Mouse (Mus musculus): Measurements from ENCODE around the gene Gm10142.
A peak's percentile ranks its signal among the peaks of the same experiment; 100 is the strongest.
"Not testable (repeated sequence)": the region's sequence is repeated elsewhere in the genome, so short reads cannot be mapped to it uniquely, and the experiment has no call there.

The Gm10142 gene

GRCm38 (mm10) chr10:77715507-77715906 is at the start of gene Gm10142:
Gm10142 (plus strand) TSS chr10:77715807.
- no peak for DNase-seq (ENCODE audit: low spot score in 2 of 2)

GRCm38 (mm10) chr10:77666342-77666741 is 49.3 kb upstream of the Gm10142 start:
- DNase-seq (ENCODE audit: low spot score in 2 of 2): no peak

GRCm38 (mm10) chr10:77667402-77667801 is 48.2 kb upstream of the Gm10142 start:
- DNase-seq (ENCODE audit: low spot score in 2 of 2): no peak

GRCm38 (mm10) chr10:77670710-77671109 is 44.9 kb upstream of the Gm10142 start:
- no peak for DNase-seq (ENCODE audit: low spot score in 2 of 2)

- DNase-seq (ENCODE audit: low spot score in 2 of 2): no peak
Observed at GRCm38 (mm10) chr10:77671519-77671918, 44.1 kb upstream of the Gm10142 start.

GRCm38 (mm10) chr10:77673765-77674164 is 41.8 kb upstream of the Gm10142 start:
- peak in 1 of 2 experiments; percentile 37 for DNase-seq (ENCODE audit: low spot score in 2 of 2)

- DNase-seq (ENCODE audit: low spot score in 2 of 2): peak in 1 of 2 experiments; percentile 43
Observed at GRCm38 (mm10) chr10:77677562-77677961, 38.0 kb upstream of the Gm10142 start.

GRCm38 (mm10) chr10:77682994-77683393 is 32.6 kb upstream of the Gm10142 start:
- DNase-seq (ENCODE audit: low spot score in 2 of 2): no peak

- no peak for DNase-seq (ENCODE audit: low spot score in 2 of 2)
Observed at GRCm38 (mm10) chr10:77684181-77684580, 31.4 kb upstream of the Gm10142 start.

GRCm38 (mm10) chr10:77685895-77686664 is 29.5 kb upstream of the Gm10142 start, which contains the start of gene Tspear:
Tspear (plus strand) TSS chr10:77686569.
- DNase-seq (ENCODE audit: low spot score in 2 of 2): no peak

- no peak for DNase-seq (ENCODE audit: low spot score in 2 of 2)
Observed at GRCm38 (mm10) chr10:77687021-77687420, 28.6 kb upstream of the Gm10142 start.

GRCm38 (mm10) chr10:77690356-77690807 is 25.2 kb upstream of the Gm10142 start, which contains the start of gene Gm19402:
Gm19402 (minus strand) TSS chr10:77690757.
- DNase-seq (ENCODE audit: low spot score in 2 of 2): not testable (repeated sequence)

- no peak for DNase-seq (ENCODE audit: low spot score in 2 of 2)
Observed at GRCm38 (mm10) chr10:77697133-77697532, 18.5 kb upstream of the Gm10142 start, which contains the start of gene Gm9508. Gm9508 (minus strand) TSS chr10:77697233.

GRCm38 (mm10) chr10:77706326-77706725 is 9.3 kb upstream of the Gm10142 start, which contains the start of gene Gm10272:
Gm10272 (plus strand) TSS chr10:77706626.
- DNase-seq (ENCODE audit: low spot score in 2 of 2): no peak

GRCm38 (mm10) chr10:77709831-77710230 is 5.8 kb upstream of the Gm10142 start:
- no peak for DNase-seq (ENCODE audit: low spot score in 2 of 2)

- not testable (repeated sequence) for DNase-seq (ENCODE audit: low spot score in 2 of 2)
Observed at GRCm38 (mm10) chr10:77711157-77711556, 4.5 kb upstream of the Gm10142 start, which contains the start of gene Gm10024. Gm10024 (plus strand) TSS chr10:77711457.

- DNase-seq (ENCODE audit: low spot score in 2 of 2): no peak
Observed at GRCm38 (mm10) chr10:77713734-77714133, 1.9 kb upstream of the Gm10142 start.

- DNase-seq (ENCODE audit: low spot score in 2 of 2): not testable (repeated sequence)
Observed at GRCm38 (mm10) chr10:77720299-77720698, 4.7 kb downstream of the Gm10142 start, which contains the start of gene Krtap12-1. Krtap12-1 (plus strand) TSS chr10:77720599.

GRCm38 (mm10) chr10:77724855-77725254 is 9.2 kb downstream of the Gm10142 start:
- DNase-seq (ENCODE audit: low spot score in 2 of 2): no peak

GRCm38 (mm10) chr10:77726186-77726585 is 10.6 kb downstream of the Gm10142 start, which contains the start of gene Gm10100:
Gm10100 (plus strand) TSS chr10:77726486.
- DNase-seq (ENCODE audit: low spot score in 2 of 2): no peak

- no peak for DNase-seq (ENCODE audit: low spot score in 2 of 2)
Observed at GRCm38 (mm10) chr10:77728280-77728679, 12.7 kb downstream of the Gm10142 start.

GRCm38 (mm10) chr10:77729241-77729640 is 13.6 kb downstream of the Gm10142 start:
- peak in 1 of 2 experiments; percentile 38 for DNase-seq (ENCODE audit: low spot score in 2 of 2)

GRCm38 (mm10) chr10:77735928-77736327 is 20.3 kb downstream of the Gm10142 start:
- DNase-seq (ENCODE audit: low spot score in 2 of 2): no peak
